Mouse (Mus musculus) thymus, adult 2 months (tissue): ENCODE data around the gene 4930524J08Rik. TPM values are rescaled to one million over a fixed set of nuclear protein-coding genes. Genes with fewer than 3 reads are reported as not detected.

Experiments used
- DNase-seq: peaks from one replicate; pipeline ENCODE4 v3.0.0; 2021
- H3K27ac ChIP-seq: fragments of 200-500 bp; 2 replicates; pipeline ENCODE4 v1.5.1; 2012; ENCODE audit warnings: low read length, control low read depth; ENCODE audit not compliant: control insufficient read depth, insufficient read depth
- H3K27me3 ChIP-seq: fragments of 200-500 bp; 2 replicates; pipeline ENCODE4 v1.6.1; 2012; ENCODE audit warnings: mild to moderate bottlenecking, low read length, moderate library complexity, mixed read lengths; ENCODE audit not compliant: control insufficient read depth, insufficient read depth
- H3K36me3 ChIP-seq: fragments of 200-500 bp; 2 replicates; pipeline ENCODE4 v1.6.1; 2012; ENCODE audit warnings: mild to moderate bottlenecking, low read length, moderate library complexity; ENCODE audit not compliant: control insufficient read depth, insufficient read depth
- H3K4me1 ChIP-seq: fragments of 200-500 bp; replicated peaks from 2 replicates; pipeline ENCODE4 v1.6.1; 2012; ENCODE audit warnings: low read length; ENCODE audit not compliant: control insufficient read depth, insufficient read depth
- H3K4me3 ChIP-seq: fragments of 200-500 bp; 2 replicates; pipeline ENCODE4 v1.5.1; 2012; ENCODE audit warnings: mild to moderate bottlenecking, low read length, control low read depth, moderate library complexity; ENCODE audit not compliant: control insufficient read depth, insufficient read depth
- CTCF ChIP-seq: fragments of 200-500 bp; IDR thresholded peaks from 2 replicates; pipeline ENCODE4 v1.5.1; 2012; ENCODE audit warnings: mild to moderate bottlenecking, control low read depth, low read length, moderate library complexity, borderline replicate concordance; ENCODE audit not compliant: control insufficient read depth, poor library complexity, insufficient read depth; ENCODE audit errors: extremely low read depth
- POLR2A ChIP-seq: fragments of 200-500 bp; IDR thresholded peaks from 2 replicates; pipeline ENCODE4 v1.6.1; 2012; ENCODE audit warnings: mild to moderate bottlenecking, low read length, control low read depth, moderate library complexity; ENCODE audit not compliant: control insufficient read depth, poor library complexity, insufficient read depth; ENCODE audit errors: extremely low read depth
- WGBS: fragments of 180-500 bp; shearing (Covaris S2); methylation state at CpG from one replicate; pipeline ENCODE4 v1.1.7; 2018; 5-methylcytosine and 5-hydroxymethylcytosine counted together
- polyA plus RNA-seq: library from polyadenylated mRNA; depleted of rRNA; stranded (reverse); fragments of >200 nt; gene quantifications from 2 replicates; pipeline ENCODE4 v1.2.3, GENCODE M21; 2012

4930524J08Rik gene
- polyA plus RNA-seq, 1 experiment = 3.9 TPM

- Histone ChIP-seq H3K4me1 (no peaks in the 10 kb centered on the region), H3K27ac (no peak overlapping the region), H3K4me3 (no peak overlapping the region), H3K36me3 (peaks cover 6% of the 10 kb centered on the region; the same call in 1 of the 2 replicates), H3K27me3 (no peaks in the 10 kb centered on the region)
- TF ChIP-seq CTCF (no peak), POLR2A (no peak)
- 78% methylated on average over 1 of the region's 1 CpGs for WGBS
- no peak for DNase-seq
Measured at GRCm38 (mm10) chr5:99953883-99954282, 25.0 kb upstream of the 4930524J08Rik start.

- H3K4me1 ChIP-seq = no peaks in the 10 kb centered on the region
- no peak overlapping the region for H3K4me3 ChIP-seq
- H3K27me3 ChIP-seq = no peaks in the 10 kb centered on the region
- 96% methylated on average over 1 of the region's 1 CpGs for WGBS
- H3K27ac ChIP-seq = no peak overlapping the region
- peaks cover 48% of the 10 kb centered on the region for H3K36me3 ChIP-seq
- DNase-seq = no peak
- TF ChIP-seq CTCF = no peak
- TF ChIP-seq POLR2A = no peak
Measured at GRCm38 (mm10) chr5:99958666-99959065, 20.2 kb upstream of the 4930524J08Rik start.

GRCm38 (mm10) chr5:99959236-99959936 is 19.5 kb upstream of the 4930524J08Rik start:
- Histone ChIP-seq H3K4me3 (no peak overlapping the region), H3K27me3 (no peaks in the 10 kb centered on the region), H3K27ac (no peak overlapping the region), H3K4me1 (no peaks in the 10 kb centered on the region), H3K36me3 (peaks cover 55% of the 10 kb centered on the region)
- TF ChIP-seq POLR2A (no peak), CTCF (no peak)
- WGBS = 100% methylated on average over 2 of the region's 2 CpGs
- no peak for DNase-seq

- H3K4me3 ChIP-seq = no peak overlapping the region
- DNase-seq = no peak
- no peak overlapping the region for H3K27ac ChIP-seq
- H3K27me3 ChIP-seq = no peaks in the 10 kb centered on the region
- no peaks in the 10 kb centered on the region for H3K4me1 ChIP-seq
- no peak for TF ChIP-seq POLR2A
- no peak for TF ChIP-seq CTCF
- 97% methylated on average over 2 of the region's 2 CpGs for WGBS
- peaks cover 61% of the 10 kb centered on the region for H3K36me3 ChIP-seq
Measured at GRCm38 (mm10) chr5:99959960-99960359, 18.9 kb upstream of the 4930524J08Rik start.

DNA sequence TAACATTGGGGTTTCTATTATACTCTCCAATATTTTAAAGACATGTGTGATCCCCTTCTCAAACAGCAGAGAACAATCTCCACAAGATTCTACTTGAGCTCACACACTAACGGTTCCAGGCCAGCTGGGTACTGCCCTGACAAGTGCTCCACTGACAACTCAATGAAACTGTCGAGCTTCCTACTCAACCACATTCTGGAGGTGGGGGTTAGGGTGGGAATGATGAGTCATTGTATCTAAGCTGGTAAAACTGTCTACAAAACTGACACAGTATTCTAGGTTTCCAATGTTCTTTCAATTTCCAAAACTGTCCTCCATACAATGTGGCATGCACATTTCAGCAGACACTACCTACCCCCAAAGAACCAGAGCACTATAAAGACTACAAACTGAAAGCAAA is 4.9 kb upstream of the 4930524J08Rik start:
- no peak for TF ChIP-seq POLR2A
- no peak for TF ChIP-seq CTCF
- no peak for DNase-seq

DNA sequence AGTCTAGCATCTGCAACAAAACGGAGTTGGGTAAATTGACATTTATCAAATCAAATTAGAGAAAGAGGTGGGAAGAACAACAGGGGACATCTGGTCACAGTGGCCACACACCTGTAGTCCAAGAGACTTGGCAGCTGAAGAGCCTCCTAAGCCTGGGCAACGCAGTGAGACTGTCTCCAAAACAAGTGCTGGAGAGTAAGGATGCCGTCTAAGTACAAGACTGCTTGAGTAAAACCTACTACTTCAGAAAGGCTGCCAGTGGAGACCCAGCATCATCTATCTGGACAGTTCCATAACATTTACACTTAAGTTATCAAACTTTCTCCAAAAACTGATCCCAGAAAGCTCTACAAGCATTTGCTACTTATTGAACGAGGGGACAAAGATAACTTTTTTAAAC is 3.8 kb upstream of the 4930524J08Rik start:
- WGBS = 58% methylated on average over 4 of the region's 4 CpGs
- Histone ChIP-seq H3K27ac (no peak overlapping the region), H3K36me3 (0 out of 2 replicates have a peak, but pooled peaks cover 5% of the 10 kb centered on the region), H3K4me3 (no peak overlapping the region), H3K4me1 (peaks cover 9% of the 10 kb centered on the region), H3K27me3 (no peaks in the 10 kb centered on the region)
- TF ChIP-seq POLR2A = no peak
- no peak for TF ChIP-seq CTCF
- DNase-seq = no peak

More for the DNA sequence above, 4.9 kb upstream of the 4930524J08Rik start:
- Histone ChIP-seq H3K4me1 (peaks cover 9% of the 10 kb centered on the region), H3K36me3 (0 out of 2 replicates have a peak, but pooled peaks cover 5% of the 10 kb centered on the region), H3K4me3 (no peak overlapping the region), H3K27ac (no peak overlapping the region), H3K27me3 (no peaks in the 10 kb centered on the region)
- 10% methylated on average over 2 of the region's 2 CpGs for WGBS

DNA sequence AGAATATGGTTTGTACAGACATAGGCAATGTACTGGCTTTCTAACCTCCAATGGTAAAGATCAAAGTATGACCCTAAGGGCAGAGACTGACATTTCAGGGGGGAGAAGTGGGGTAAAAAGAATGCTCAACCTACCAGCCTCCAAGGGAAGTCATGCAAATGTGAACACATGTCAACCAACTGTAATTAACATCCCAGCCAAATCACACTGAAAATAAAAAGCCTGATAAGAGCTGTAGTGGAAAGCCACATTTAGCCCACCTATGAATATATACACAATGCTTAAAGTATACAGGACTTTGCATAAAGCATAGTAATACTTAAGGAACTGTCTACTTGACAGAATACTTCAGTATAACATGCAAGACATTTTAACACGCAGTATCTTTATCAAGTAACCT is 3.1 kb upstream of the 4930524J08Rik start:
- Histone ChIP-seq H3K27me3 (no peaks in the 10 kb centered on the region), H3K4me3 (no peak overlapping the region), H3K4me1 (peaks cover 9% of the 10 kb centered on the region), H3K27ac (no peak overlapping the region), H3K36me3 (0 out of 2 replicates have a peak, but pooled peaks cover 3% of the 10 kb centered on the region)
- no peak for DNase-seq
- TF ChIP-seq CTCF = no peak
- no peak for TF ChIP-seq POLR2A
- WGBS = 54% methylated on average over 1 of the region's 1 CpGs
